Mouse (Mus musculus) liver, adult (tissue): ENCODE results near the gene Opn1sw.

ENCODE experiments used
- GATA4 ChIP-seq: IDR thresholded peaks from 2 replicates; pipeline ENCODE4 v1.6.1; 2014; ENCODE audit warnings: mild to moderate bottlenecking, low read length; ENCODE audit not compliant: insufficient replicate concordance

Gene Opn1sw

GRCm38 (mm10) chr6:29406412-29406811, 18.1 kb upstream of the Opn1sw start:
- no peak for TF ChIP-seq GATA4

- no peak for TF ChIP-seq GATA4
Observed at GRCm38 (mm10) chr6:29402693-29403342, 14.6 kb upstream of the Opn1sw start.

GRCm38 (mm10) chr6:29399851-29400250, 11.6 kb upstream of the Opn1sw start:
- TF ChIP-seq GATA4: no peak

- no peak for TF ChIP-seq GATA4
Observed at GRCm38 (mm10) chr6:29397575-29397974, 9.3 kb upstream of the Opn1sw start.

GRCm38 (mm10) chr6:29396714-29397540, 8.7 kb upstream of the Opn1sw start:
- TF ChIP-seq GATA4: no peak

- TF ChIP-seq GATA4: no peak
Observed at GRCm38 (mm10) chr6:29395910-29396713, 7.8 kb upstream of the Opn1sw start, which contains the start of gene Ccdc136. TSS of gene Ccdc136 (plus strand) at chr6:29396309.

- no peak for TF ChIP-seq GATA4
Observed at GRCm38 (mm10) chr6:29394286-29394685, 6.0 kb upstream of the Opn1sw start.

- TF ChIP-seq GATA4: no peak
Observed at GRCm38 (mm10) chr6:29391802-29392201, 3.5 kb upstream of the Opn1sw start.

- no peak for TF ChIP-seq GATA4
Observed at GRCm38 (mm10) chr6:29389425-29389824, 1.2 kb upstream of the Opn1sw start.

GRCm38 (mm10) chr6:29388606-29389080, 375 bp upstream of the Opn1sw start:
- no peak for TF ChIP-seq GATA4

GRCm38 (mm10) chr6:29382442-29382841, 5.8 kb downstream of the Opn1sw start:
- TF ChIP-seq GATA4: no peak

- TF ChIP-seq GATA4: no peak
Observed at GRCm38 (mm10) chr6:29379954-29380353, 8.3 kb downstream of the Opn1sw start.

GRCm38 (mm10) chr6:29378678-29379077, 9.6 kb downstream of the Opn1sw start:
- no peak for TF ChIP-seq GATA4

- no peak for TF ChIP-seq GATA4
Observed at GRCm38 (mm10) chr6:29377386-29377785, 10.9 kb downstream of the Opn1sw start.

GRCm38 (mm10) chr6:29365277-29365676, 23.0 kb downstream of the Opn1sw start:
- no peak for TF ChIP-seq GATA4

GRCm38 (mm10) chr6:29363129-29363515, 25.1 kb downstream of the Opn1sw start:
- TF ChIP-seq GATA4: no peak
